Mouse (Mus musculus) adrenal gland (tissue): ENCODE data around the gene Krtcap3.

Experiments
- intact Hi-C: fragments of 180-260 bp; cut with DNase I; formaldehyde crosslinking; loops from one replicate; pipeline ENCODE4 v1.15.1; 2025
- long read RNA-seq, 2 experiments: library from polyadenylated mRNA; unstranded; transcript quantifications; one replicate each; pipeline ENCODE4 v2.0.0; 2020; ENCODE audit warnings: borderline replicate concordance in 1 of 2; ENCODE audit not compliant: insufficient replicate concordance in 1 of 2

Gene Krtcap3
- long read RNA-seq, experiment 1, partial matches to known transcripts, result 0 of 1 reads
- long read RNA-seq, experiment 1, other reads (novel, unspliced or antisense), result 1 of 1 reads
- long read RNA-seq, experiment 2, result 0 reads

DNA sequence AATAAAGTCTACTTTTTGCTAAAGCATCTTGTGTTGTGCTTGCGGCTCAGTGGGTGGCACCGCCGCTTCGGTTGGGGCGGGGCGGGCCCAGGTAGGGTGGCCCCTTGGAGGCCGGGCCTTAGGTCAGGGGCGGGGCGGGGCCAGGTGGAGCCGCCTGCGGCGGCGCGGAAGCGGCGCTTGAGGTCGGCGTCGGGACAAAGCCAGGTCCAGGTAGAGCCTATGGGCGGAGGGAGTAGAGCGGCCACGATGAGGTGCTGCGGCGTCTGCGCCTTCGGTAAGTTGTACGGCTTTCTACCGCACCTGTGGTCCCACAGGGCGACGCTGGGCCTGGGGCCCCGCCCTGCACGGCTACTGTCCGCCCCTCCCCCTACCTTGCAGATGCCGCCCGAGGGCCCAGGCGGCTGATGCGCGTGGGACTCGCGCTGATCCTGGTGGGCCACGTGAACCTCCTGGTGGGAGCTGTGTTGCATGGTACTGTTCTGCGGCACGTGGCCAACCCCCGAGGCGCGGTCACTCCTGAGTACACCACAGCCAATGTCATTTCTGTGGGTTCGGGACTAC is at the start of gene Krtcap3:
Gene Krtcap3, plus strand, starts transcription at position 151 of the 561 bp plus-strand sequence.
- intact Hi-C loops, result loop anchor here (5.0 kb wide), 1 partner anchor 49 kb away; the partner anchor contains the start of gene Zfp513

DNA sequence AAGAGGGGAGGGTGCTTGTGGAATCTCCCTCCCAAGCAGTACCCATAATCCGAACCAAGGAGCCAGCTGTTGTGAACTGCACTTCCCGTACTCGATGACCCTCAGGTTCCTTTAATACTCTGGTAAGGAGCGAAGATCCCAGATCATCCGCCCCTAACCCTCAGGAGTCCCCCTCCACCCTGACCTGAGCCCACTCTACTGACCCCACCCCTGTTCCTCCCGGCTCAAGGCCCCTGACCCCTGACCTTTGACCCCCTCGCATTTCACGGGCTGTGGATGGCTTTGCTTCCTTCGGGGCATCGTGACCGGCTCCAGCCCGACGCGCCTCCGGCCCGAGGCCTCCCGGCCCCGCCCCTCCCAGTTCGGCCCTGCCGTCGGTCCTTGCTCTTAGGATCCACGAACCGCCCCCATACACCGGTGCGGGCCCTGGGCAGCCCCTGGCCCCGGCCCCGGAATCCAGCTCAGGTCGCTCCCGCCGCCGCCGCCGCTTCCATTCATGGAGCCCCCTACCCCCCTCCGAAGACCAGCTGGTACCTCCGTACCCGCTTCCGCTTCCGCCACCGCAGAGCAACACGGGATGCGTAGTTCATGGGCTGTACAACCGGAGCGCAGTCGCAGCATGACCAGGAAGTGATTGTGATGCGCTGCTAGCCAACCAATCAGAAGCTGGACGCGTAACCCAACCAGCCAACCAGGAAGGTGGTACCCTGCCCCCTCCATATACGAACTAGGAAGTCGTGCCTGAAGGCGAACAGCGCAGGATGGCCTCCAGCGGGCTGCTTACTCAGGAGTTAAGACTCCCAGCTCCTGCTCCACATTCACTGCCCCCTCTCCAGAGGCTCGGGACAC is 49.5 kb upstream of the Krtcap3 start, which contains the start of gene Zfp513:
Gene Zfp513, minus strand, starts transcription at position 562 of the 849 bp plus-strand sequence.
- intact Hi-C loops, result loop anchor here (5.0 kb wide), 1 partner anchor 50 kb away; the partner anchor contains the start of gene Krtcap3

DNA sequence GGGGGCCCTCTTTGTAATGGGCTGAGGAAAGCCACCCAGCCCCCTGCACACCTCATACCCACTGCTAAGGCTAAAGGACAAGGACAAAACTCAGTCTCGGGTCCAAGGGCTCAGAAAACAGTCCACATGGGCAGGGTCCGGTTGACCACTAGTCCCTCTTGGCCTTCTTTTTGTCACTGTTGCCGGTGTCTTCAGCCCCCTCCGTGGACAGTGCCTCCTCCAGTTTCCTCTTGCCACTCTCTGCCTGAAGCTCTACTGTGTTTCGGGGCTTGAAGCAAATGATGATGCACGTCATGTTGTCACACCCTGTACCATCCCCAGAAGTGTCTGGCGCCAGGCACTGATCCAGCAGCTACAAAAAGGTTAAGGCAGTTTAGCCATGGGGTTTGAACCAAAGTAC is 48.6 kb upstream of the Krtcap3 start:
- intact Hi-C loops, result loop anchor here (5.0 kb wide), 1 partner anchor 49 kb away; the partner anchor contains the start of gene Krtcap3

DNA sequence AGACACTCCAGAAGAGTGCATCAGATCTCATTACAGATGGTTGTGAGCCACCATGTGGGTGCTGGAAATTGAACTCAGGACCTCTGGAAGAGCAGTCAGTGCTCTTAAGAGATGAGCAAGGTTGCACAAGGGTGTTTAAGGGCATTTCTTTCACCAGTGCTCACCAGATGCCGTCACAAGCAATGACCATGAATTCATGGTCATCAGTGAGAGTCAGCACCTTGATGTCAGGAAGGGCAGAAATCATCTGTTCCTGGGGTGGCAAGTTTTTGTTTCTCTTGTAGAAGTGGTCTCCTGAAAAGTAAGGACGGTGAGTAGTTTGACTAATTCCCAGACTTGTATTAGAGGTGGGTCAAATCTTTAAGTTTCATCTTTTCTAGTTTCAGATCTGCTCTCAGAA is 47.6 kb upstream of the Krtcap3 start:
- intact Hi-C loops, result loop anchor here (5.0 kb wide), 1 partner anchor 48 kb away; the partner anchor contains the start of gene Krtcap3

DNA sequence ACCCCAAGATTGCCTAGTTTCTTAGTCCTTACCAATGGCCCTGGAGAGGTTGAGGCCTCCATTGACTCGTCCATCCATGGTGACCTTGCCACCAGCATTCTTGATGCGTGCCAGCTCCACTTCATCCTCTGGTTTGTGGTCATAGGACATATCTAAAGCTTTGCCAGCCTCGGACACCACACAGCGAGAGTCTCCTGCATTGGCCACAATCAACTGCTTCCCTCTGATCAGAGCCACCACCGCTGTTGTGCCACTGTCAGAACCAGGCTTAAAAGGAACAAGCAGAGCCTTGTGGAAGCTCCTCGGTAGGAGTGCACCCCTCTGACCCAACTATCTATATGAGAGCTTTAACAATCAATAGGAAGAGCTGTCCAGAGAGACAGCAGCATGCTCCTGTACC is 47.1 kb upstream of the Krtcap3 start:
- intact Hi-C loops, result loop anchor here (5.0 kb wide), 1 partner anchor 48 kb away; the partner anchor contains the start of gene Krtcap3

DNA sequence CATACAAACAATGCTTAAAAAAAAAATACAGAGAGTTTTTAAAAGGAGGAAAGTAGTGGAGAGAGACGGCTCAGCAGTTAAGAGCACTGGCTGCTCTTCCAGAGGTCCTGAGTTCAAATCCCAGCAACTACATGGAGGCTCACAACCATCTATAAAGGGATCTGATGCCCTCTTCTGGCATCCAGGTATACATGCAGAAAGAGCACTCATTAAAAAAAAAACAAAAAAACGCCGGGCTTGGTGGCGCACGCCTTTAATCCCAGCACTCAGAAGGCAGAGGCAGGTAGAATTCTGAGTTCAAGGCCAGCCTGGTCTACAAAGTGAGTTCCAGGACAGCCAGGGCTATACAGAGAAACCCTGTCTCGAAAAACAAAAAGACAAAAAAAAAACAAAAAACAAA is 34.9 kb upstream of the Krtcap3 start:
- intact Hi-C loops, result loop anchor here (5.0 kb wide), 1 partner anchor 111 kb away; no protein-coding TSS in a partner anchor

DNA sequence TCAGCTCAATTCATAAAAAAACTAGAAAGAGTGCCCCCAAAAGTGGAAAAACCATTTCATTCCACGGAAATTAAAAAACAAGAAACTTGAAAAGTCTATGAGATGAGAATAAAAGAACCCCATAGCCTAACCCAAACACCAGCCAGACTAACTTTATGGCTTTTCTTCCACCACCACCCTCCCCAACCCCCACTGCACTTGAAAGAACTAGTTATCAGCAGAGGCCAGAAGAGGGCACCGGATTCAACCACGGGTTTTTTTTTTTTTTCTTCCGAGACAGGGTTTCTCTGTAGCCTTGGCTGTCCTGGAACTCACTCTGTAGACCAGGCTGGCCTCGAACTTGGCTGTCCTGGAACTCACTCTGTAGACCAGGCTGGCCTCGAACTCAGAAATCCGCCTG is 33.2 kb upstream of the Krtcap3 start:
- intact Hi-C loops, result loop anchor here (5.0 kb wide), 1 partner anchor 109 kb away; no protein-coding TSS in a partner anchor

DNA sequence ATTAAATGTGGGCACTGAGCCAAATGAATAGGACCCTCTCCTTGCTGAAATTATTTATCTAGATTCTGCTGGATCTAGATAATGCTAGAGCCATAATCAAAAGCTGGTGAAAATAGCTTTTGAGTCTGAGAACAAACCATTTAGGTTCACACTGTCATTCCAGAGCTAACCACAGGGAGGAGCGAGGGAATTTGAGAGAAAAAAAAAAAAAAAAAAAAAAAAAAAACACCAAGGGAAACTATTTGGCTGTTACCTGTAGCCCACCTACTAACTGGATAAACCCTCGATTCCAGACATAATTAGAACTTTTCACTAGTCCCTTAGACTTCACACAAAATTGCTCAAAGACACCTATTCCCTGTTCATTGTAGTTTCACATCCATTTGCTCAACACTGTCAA is 32.4 kb upstream of the Krtcap3 start:
- intact Hi-C loops, result loop anchor here (5.0 kb wide), 1 partner anchor 108 kb away; no protein-coding TSS in a partner anchor

DNA sequence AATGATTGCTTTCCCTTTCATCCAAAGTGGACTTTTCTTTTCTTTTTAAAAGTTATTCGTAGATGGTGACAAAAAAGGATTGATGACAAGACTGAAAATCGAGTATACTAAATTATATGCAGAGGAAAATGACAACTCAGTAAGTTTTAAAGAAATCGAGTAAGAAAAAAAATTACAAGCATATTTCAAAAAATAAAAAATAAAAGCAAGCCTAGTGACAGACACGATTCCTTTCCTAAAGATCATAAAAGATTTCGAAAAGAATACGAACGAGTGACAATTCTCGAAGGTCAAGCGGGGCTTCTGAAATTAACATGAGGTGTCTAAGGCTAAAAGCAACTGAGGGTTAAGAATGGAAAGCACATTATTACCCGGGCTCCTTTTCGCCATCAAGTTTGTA is 32.0 kb upstream of the Krtcap3 start:
- intact Hi-C loops, result loop anchor here (5.0 kb wide), 1 partner anchor 108 kb away; no protein-coding TSS in a partner anchor

DNA sequence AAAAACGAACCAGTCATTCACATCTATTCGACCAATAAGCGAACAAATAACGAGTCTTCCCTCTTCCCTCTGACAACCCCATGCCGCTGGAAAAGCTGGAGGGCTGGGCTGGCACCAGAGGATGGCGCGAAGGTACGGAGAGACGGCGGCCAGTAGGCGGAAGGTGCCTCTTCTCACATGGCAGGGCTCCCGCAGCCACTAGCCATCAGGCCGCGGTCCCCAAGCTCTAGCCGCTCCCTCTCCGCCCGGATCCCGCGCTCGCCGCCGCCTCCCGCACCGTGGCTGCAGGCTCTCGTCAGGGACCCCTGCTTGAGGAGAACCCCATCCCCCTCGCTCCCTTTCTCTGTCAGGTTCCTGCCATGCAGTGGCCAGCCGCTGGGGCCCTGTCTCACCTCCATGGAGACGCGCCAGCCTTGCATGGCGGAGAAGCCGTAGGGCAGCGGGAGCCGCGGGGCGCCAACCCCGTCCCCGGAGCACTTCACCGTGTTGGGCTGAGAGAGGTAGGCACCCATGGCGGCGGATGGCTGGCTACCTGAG is 31.5 kb upstream of the Krtcap3 start:
- intact Hi-C loops, result loop anchor here (5.0 kb wide), 1 partner anchor 107 kb away; no protein-coding TSS in a partner anchor

DNA sequence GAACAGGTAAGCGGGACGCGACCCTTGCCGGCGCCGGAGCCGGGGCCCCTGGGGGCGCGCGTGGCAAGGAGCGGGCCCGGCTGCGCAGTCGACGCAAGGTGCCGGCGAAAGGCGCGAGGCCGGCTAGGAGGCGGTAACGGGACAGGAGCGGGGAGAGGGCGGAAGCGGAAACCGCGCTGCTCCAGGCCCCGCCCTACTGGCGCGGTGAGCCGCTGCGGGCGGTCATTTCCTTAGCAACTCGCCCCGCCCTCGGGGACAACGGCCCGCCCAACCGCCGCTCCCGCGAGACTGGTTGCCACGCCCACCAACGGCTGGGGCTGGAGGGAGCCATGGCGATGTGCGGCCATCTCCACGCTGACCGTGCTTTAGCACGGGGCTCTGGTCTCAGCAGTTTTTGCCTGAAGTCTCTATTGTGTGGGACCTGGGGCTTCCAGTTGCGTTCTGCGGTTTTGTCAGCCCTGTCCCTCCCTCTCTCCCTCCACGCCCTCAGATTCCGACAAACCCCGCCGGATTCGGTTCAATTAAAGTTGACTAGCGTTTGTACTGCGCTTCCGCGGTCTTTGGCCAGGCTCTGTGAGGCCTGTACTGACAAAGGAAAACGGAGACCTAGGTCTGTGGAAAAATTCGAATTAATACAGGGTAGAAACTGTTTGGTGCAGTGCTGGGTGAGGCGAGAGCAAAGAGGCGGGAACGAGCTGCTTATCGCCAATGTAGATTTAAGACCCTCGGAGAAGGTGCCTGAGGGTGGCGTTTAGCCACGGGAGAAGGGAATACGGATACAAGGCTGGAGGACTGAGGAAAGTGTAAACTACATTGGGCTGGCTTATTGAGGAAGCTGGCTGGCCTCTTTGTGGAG is 30.8 kb upstream of the Krtcap3 start, which contains the start of gene Ppm1g:
Gene Ppm1g, minus strand, starts transcription at position 240 of the 856 bp plus-strand sequence.
- intact Hi-C loops, result no loop called here

DNA sequence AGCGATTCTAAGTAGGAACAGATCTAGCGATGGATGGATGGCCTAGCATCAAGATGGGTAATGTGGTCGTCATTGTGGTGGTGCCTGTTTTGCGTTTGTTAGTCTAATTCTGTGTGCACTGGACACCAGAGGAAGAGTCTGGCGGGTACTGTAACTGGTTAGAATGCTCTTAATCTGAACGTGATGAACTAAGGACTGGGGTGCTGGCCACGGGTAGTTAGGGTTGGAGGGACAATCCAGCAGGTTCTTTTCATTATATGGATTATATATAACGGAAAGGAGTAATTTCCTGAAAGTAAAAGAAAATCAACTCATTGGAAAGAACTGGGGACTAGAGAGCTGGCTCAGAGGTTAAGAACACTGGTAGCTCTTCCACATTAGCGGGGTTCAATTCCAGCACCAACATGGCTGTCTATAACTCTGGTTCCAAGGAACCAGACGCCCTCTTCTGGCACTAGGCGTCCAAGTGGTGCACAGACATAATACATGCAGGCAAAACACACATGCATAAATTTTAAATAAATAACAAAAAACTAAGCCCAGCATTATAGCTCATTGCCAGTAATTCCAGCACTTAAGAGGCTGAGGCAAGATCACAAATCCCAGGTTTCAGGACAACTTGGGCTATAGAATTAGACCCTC is 30.1 kb upstream of the Krtcap3 start:
- intact Hi-C loops, result no loop called here

DNA sequence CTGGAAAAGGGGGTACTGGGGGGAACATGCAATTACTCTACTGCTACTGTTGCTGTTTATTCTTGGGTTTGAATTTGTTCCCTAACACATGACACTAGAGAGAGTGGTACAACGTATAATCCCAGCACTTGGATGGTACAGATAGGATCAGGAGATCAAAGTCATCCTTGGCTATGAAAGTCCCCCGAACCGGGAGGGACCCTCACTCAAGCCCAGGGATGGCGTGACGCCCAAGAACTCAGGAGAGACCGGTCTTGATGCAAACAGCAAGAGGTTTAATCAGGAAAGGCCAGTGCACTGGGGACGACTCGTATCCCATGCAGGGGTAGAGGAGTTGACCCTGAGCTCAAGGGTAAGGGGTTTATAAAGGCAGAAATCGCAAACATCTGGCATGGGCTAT is 28.8 kb upstream of the Krtcap3 start:
- intact Hi-C loops, result no loop called here

DNA sequence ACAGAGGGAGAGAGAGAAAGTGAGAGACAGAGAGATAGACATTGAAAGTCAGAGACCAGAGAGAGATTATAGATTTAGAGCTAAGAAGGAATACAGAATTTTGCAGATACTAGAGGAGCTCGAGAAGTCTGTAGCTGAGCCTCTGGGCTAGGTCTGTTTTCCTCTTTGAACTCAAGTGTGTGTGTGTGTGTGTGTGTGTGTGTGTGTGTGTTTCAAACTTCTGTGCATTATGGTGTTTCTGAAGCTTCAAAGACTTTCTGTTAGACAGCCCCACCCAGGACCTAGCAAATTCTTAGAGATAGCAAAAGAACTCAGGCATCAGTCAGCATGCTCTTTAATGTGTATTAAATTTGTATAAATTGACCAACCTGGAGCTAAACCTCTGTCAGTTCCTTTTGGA is 24.9 kb upstream of the Krtcap3 start:
- intact Hi-C loops, result no loop called here

DNA sequence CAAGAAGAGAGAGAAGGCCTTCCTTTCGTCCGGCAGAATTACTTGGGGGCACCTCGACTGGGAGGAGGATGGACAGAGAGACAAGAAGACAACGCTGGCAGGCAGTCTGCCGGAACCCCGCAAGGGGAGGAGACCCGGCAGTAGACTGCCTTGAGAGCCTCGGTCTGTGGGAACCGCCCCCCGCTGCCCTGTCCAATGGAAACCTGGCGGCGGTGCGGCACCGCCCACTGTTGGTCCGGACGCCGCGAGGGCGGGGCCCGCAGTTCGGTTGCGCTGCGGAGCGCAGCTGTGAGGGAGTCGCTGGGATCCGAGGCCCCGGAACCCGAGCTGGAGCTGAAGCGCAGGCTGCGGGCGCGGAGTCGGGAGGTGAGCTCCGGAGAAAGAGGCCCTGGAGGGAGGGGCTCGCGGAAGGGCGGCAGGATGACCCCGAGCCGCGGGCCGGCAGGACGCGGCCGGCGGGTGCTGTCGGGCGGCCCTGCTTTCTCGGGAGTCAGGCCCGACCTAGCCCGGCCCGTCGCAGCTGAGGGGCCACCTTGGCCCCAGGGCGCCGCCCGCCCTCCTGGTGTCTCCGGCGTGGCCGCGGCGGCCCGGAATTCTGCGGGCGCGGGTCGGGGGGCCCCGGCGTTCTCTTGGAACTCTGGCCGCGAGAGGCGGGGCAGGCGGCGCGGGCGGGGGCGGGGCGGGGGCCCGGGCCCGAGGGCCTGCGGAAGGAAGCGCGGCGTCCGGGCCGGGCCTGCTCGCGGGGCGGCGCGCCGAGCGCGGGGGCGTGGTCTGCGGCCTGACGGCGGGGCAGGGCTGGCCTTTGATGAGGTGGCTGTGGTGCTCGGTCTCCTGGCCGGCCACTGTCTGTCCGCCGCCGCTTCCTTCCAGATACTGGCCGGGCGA is 10.6 kb upstream of the Krtcap3 start, which contains the start of the genes Nrbp1 and Gm9970:
Gene Nrbp1, plus strand, starts transcription at position 228 of the 885 bp plus-strand sequence.
Gene Gm9970, minus strand, starts transcription at position 596 of the 885 bp plus-strand sequence.
- intact Hi-C loops, result no loop called here

DNA sequence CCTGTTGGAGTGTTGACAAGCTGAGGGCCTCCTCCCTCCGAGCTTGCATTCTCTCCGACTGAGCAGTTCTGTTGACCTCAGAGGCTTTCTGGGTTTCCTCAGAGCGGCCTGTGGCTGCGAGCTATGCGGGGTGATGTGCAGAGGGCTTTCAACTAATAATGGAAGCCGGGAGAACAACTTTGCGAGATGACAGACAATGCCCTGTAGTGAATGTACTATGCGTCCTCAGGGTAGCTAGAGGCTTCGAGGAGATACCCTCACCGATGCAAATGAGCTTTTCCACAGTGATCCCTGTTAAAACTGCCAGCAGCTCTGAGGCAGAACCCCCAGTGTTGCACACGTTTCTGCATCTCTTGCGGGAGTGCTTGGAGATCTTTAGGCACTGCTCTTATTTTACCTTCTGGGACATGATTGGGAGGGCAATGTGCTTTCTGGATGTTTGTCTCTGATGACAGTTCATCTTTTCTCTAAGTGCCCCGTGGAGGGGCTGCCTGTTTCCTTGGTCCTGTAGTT is 9.9 kb upstream of the Krtcap3 start:
- intact Hi-C loops, result no loop called here

DNA sequence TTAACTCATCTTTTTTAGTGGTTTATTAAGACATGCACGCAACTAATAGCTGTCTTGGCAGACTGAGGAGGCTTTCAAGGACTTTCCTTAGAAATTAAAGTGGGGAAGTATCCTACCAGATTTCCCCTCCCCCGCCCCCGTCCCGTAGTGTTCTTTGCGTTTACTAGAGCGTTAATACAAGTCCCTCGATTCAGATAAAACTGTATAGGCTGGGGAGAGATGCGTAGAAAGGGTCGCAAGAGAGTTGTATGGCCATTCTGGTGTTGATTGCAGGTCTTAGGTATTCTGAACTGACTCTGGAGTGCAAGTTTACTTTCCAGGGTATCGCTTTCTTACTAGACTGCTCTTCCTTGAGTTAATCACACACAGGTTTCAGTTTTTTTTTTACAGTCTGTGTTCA is 9.3 kb upstream of the Krtcap3 start:
- intact Hi-C loops, result no loop called here

DNA sequence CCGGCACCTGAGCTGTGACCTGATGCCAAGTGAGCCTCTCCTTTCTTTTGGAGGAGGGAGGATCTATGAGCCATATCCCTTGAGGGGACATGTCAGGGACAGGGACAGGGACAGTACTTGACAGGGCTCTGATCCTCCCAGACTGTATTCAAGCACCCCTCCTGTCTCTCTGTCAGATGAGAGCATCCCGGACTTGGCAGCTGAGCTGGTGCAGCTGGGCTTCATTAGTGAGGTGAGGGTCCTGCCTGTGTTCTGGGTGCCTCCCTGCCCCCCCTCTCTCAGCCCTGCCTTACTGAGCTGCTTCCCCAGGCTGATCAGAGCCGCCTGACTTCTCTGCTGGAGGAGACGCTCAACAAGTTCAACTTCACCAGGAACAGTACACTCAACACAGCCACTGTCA is 775 bp upstream of the Krtcap3 start:
- intact Hi-C loops, result loop anchor here (5.0 kb wide), 1 partner anchor 48 kb away; the partner anchor contains the start of gene Zfp513
